Mouse (Mus musculus): ENCODE measurements around the gene Tsr1. TPM values are rescaled to one million over a fixed set of nuclear protein-coding genes. Genes with fewer than 3 reads are reported as not detected.

The Tsr1 gene
- total RNA-seq (2015; ENCODE audit: low replicate concordance), result 4.7 and 11.7 TPM in 2 replicates
- 8.1 and 11.7 TPM in 2 replicates for total RNA-seq (2017; ENCODE audit: low replicate concordance)

GRCm38 (mm10) chr11:74897678-74898516, at the start of gene Tsr1:
Gene Tsr1 (plus strand): TSS chr11:74898071.
- ATAC-seq (replicated peaks; ENCODE audit: low FRiP score, poor library complexity, severe bottlenecking), result peak; percentile 91

DNA sequence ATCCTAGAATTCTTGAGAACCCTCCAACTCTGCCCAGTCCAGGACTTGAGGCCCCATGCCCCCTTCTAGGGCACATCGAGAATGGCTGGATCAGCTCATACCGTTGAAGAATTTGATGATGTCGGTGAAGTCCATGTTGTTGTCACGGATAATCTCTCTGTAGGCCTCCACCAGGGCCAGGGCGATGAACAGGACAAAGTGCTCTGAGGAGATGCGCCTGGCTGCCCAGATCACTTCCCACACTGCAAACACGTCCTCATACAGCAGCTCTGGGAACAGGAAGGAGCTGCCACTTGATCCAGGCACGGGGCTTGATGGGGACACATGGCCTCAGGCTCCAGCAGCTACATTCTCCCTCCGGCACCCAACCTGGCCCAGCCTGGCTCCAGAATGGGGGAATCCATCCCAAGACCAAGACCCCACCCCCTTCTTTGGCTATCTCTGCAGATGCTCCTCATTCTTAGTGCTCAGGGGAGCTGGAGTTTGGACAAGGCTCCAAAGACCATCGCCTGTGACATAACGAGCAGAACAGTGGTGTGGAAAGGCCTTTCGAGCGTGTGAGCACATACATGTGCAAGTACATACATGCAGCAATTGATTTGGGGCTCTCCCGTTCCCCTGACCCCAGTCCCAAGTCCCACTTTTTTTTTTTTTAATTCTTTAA, 46.7 kb upstream of the Tsr1 start:
- ATAC-seq (replicated peaks; ENCODE audit: low FRiP score, poor library complexity, severe bottlenecking), result no peak

GRCm38 (mm10) chr11:74857756-74858155, 40.1 kb upstream of the Tsr1 start:
- no peak for ATAC-seq (replicated peaks; ENCODE audit: low FRiP score, poor library complexity, severe bottlenecking)

DNA sequence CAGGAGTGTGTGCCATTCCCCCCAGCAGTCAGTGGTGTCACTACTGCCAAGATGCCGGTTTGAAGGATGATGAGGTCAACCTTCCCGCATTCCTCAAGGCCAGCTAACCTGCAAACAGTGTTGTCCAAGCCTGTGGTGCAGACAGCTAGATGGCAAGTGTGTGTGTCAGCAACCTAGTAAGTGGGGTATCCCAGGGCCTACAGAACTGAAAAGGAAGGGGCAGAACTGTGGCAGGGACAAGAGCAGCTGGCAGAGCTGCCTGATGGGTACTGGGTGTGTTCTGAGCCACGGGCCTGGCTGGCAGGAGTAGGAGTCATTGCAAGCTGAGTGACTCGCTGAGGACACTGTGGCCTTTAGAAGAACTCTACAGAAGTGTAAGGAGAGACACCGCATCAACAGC, 35.7 kb upstream of the Tsr1 start:
- ATAC-seq (replicated peaks; ENCODE audit: low FRiP score, poor library complexity, severe bottlenecking), result no peak

GRCm38 (mm10) chr11:74863471-74863870, 34.4 kb upstream of the Tsr1 start:
- ATAC-seq (replicated peaks; ENCODE audit: low FRiP score, poor library complexity, severe bottlenecking), result no peak

DNA sequence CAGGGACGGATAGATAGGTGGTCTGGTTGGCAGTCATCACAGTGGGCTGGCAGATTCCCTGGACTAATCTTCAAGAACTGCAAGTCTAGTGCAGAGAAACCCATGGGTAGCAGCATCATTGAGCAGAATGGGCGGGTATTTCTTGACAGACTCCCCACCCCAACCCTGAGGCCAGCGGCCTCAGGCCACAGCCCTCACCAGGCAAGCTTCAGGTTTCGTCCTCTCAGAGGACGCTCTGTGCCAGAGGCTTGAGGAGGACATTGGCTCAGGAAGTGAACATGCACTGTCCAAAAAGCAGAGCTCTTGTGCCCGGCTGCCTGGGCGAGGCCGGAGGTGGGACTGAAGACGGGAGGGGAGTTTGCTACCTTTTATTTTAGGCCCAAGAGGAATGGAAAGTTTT, 33.5 kb upstream of the Tsr1 start:
- no peak for ATAC-seq (replicated peaks; ENCODE audit: low FRiP score, poor library complexity, severe bottlenecking)

DNA sequence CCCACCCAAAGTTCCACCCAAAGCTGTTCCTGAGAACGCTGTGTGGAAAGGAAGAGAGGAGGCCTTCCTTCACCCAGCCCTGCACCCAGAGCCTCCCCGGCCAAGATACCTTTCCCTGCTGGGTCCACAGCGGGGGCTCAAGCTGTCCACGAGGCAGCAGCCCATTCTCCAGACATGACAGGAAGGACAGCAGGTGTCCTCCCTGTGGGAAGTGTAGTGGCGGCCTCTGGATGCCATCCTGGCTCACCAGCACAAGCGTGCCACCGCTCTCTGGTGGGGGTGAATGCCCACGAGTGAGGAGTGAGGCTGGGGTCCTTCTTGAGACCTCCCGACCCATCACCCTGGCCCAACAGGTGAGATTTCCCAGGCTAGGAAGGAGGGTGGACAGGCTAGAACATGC, 32.6 kb upstream of the Tsr1 start:
- no peak for ATAC-seq (replicated peaks; ENCODE audit: low FRiP score, poor library complexity, severe bottlenecking)

GRCm38 (mm10) chr11:74866640-74867039, 31.2 kb upstream of the Tsr1 start:
- ATAC-seq (replicated peaks; ENCODE audit: low FRiP score, poor library complexity, severe bottlenecking), result no peak

- ATAC-seq (replicated peaks; ENCODE audit: low FRiP score, poor library complexity, severe bottlenecking), result no peak
Measured at GRCm38 (mm10) chr11:74867181-74867580, 30.7 kb upstream of the Tsr1 start.

GRCm38 (mm10) chr11:74868046-74868760, 29.7 kb upstream of the Tsr1 start:
- ATAC-seq (replicated peaks; ENCODE audit: low FRiP score, poor library complexity, severe bottlenecking), result no peak

- no peak for ATAC-seq (replicated peaks; ENCODE audit: low FRiP score, poor library complexity, severe bottlenecking)
Measured at GRCm38 (mm10) chr11:74869603-74870002, 28.3 kb upstream of the Tsr1 start.

GRCm38 (mm10) chr11:74870544-74870943, 27.3 kb upstream of the Tsr1 start:
- no peak for ATAC-seq (replicated peaks; ENCODE audit: low FRiP score, poor library complexity, severe bottlenecking)

DNA sequence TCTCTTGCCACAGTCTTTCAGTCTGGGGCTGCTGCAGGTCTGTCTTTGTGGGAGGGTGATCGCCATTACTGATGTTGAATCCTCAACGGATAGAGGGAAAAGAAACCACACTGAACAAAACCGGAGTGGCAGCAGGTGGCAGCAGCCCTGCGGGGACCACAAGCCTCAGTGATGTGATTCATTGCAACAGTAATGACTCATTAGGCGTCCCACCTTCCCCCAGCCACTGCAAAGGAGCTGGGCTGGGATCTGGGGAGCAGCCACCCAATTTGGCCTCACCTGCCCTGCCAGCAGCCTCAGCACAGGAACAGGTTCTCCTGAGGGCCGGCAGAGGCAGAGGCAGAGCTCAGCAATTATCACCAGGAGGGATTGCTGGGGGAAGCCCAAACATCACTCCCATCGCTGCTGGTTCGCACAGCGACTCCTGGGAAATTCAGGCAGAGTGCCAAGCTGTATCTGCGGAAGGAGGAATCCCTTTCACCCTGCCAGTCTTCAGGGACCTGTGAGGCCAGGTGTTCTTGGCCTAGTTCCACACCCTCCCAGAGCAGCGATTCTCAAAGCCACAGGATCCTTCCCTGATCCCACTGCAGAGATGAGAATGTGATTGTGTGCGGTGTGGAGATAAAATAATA, 26.8 kb upstream of the Tsr1 start:
- ATAC-seq (replicated peaks; ENCODE audit: low FRiP score, poor library complexity, severe bottlenecking), result no peak

GRCm38 (mm10) chr11:74874630-74875029, 23.2 kb upstream of the Tsr1 start:
- 0 out of 2 replicates have a peak, but pooled peaks have one; percentile 15 for ATAC-seq (replicated peaks; ENCODE audit: low FRiP score, poor library complexity, severe bottlenecking)

DNA sequence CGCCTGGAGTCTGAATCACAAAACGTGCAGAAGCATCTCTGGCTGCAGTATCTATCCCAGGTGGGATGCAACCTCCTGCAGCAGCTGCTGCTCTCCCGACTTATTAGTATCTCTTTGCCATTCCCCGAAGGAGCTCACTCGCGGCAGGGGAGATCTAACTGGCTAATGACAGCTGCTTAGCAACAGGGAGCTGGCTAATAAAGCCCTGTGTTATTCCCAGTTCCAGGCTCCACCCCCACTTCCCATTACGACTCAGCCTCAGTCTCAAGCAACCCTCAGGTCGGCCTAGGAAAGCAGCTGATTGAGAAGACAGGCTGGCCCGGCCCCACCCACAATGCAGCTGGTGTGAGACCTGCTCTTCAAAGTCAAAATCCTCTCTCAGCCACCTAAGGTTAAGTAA, 21.1 kb upstream of the Tsr1 start:
- ATAC-seq (replicated peaks; ENCODE audit: low FRiP score, poor library complexity, severe bottlenecking), result no peak

GRCm38 (mm10) chr11:74880999-74881398, 16.9 kb upstream of the Tsr1 start:
- ATAC-seq (replicated peaks; ENCODE audit: low FRiP score, poor library complexity, severe bottlenecking), result no peak

DNA sequence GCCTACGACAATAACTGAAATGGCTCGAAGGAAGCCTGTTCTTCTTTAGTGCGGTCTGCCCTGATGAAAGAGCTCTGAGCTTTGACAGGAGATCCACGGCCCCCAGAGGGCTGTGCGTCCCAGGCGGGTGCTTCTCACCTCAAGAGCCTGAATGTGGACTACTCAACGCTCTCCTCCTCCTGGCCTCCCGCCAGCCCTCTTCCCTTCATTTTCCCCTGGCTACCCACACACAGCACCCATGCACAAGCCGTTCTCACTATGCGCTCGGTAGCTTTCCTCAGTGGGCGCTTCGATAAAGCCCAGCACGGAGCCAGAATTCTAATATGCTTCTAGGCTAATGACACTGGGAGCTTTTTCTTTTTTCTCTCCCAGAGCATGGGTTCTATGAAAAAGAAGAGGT, 15.9 kb upstream of the Tsr1 start:
- ATAC-seq (replicated peaks; ENCODE audit: low FRiP score, poor library complexity, severe bottlenecking), result no peak

DNA sequence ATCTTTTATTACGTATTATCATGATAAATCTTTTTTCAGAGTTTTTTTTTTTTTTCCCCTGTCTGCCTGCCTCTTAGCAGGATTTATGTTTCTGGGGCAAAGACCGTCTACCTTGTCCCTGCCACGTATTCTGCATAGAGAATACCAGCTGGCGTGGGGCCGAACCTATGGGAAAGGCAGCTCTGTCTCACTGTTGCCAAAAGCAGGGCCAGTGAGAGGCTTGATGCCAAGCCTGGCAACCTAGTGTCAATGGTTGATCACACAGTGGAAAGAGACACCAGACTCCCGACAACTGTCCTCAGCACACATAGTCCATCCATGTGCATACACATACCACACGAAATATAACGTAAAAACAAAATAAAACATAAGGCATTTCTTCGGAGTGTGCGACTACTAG, 14.8 kb upstream of the Tsr1 start:
- no peak for ATAC-seq (replicated peaks; ENCODE audit: low FRiP score, poor library complexity, severe bottlenecking)

- ATAC-seq (replicated peaks; ENCODE audit: low FRiP score, poor library complexity, severe bottlenecking), result no peak
Measured at GRCm38 (mm10) chr11:74894619-74895018, 3.3 kb upstream of the Tsr1 start.

Data from erythroid progenitor cell, adult 5-6 weeks (primary cell).